Mouse (Mus musculus) bone marrow, adult 2 months (tissue): ENCODE data around the gene Cdc14b.
A peak's percentile ranks its signal among the peaks of the same experiment; 100 is the strongest.

ENCODE experiments used
- CTCF ChIP-seq: fragments of 200-500 bp; IDR thresholded peaks from 2 replicates; pipeline ENCODE4 v1.5.1; 2011; ENCODE audit warnings: low read length, control low read depth; ENCODE audit not compliant: control insufficient read depth, insufficient read depth
- POLR2A ChIP-seq: fragments of 200-500 bp; IDR thresholded peaks from 2 replicates; pipeline ENCODE4 v1.6.1; 2011; ENCODE audit warnings: low read depth, mild to moderate bottlenecking, control low read depth, low read length, borderline replicate concordance; ENCODE audit not compliant: control insufficient read depth

DNA sequence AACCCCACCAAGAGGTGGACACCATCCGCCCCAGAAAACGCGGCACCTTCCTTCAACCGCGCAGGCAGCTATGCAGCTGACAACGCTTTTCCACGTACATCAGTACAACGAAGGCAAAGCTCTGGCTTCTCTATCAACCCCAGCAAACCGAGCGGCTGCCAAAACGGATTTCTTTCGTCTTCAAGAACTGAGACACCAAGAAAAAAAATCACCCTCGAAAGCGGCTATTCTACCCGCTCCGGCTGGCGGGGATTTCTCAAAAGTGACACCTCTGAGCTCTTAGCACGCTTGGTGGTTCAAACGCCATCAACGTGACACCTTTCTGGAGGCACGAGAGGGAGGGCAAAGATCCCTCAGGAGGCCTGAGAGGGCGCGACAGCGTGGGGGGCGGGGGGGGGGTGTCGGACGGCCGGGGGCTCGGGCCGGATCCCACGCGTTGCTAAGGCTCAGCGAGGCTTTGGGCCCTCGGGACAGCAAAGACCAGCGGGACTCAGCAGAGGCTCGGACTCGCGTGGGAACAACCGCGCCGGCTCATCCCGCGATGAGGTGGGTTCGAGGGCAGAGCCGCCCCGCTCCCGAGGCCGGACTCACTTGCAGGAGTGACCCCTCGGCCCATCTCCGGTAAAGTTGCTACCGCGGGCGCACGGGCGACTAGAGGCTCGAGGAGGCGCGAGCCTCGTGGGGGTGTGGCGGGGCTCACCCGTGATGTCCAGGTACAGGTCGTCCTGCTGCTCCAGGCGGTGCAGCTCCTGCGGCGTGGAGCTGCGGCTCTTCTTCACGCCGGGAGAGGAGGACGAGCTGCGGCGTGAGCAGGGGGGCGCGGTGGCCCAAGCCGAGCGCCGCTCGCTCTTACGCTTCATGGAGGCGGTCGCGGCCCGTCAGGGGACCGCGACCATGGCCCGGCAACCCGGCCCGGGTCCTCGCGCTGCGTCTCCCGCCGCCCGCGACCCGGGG is 922 bp downstream of the Cdc14b start:
- 0 out of 2 replicates have a peak, but pooled peaks have one; percentile 9 for TF ChIP-seq POLR2A
- no peak for TF ChIP-seq CTCF
